Mouse (Mus musculus): ENCODE data around the gene Rfxap.
A peak's percentile ranks its signal among the peaks of the same experiment; 100 is the strongest.

Rfxap gene

GRCm38 (mm10) chr3:54807666-54808217 is at the start of gene Rfxap:
Gene Rfxap, minus strand, starts transcription at chr3:54807791.
- peak; percentile 97 for DNase-seq

GRCm38 (mm10) chr3:54835421-54835820 is 27.8 kb upstream of the Rfxap start:
- DNase-seq = no peak

- no peak for DNase-seq
Observed at GRCm38 (mm10) chr3:54832491-54832890, 24.9 kb upstream of the Rfxap start.

- DNase-seq = no peak
Observed at GRCm38 (mm10) chr3:54822526-54822925, 14.9 kb upstream of the Rfxap start.

GRCm38 (mm10) chr3:54815292-54815691 is 7.7 kb upstream of the Rfxap start:
- no peak for DNase-seq

- DNase-seq = no peak
Observed at GRCm38 (mm10) chr3:54814622-54815021, 7.0 kb upstream of the Rfxap start.

- no peak for DNase-seq
Observed at GRCm38 (mm10) chr3:54813418-54813988, 5.9 kb upstream of the Rfxap start.

GRCm38 (mm10) chr3:54811616-54812015 is 4.0 kb upstream of the Rfxap start:
- no peak for DNase-seq

- no peak for DNase-seq
Observed at GRCm38 (mm10) chr3:54809111-54809510, 1.5 kb upstream of the Rfxap start.

GRCm38 (mm10) chr3:54807061-54807661 is 430 bp downstream of the Rfxap start:
- no peak for DNase-seq

- no peak for DNase-seq
Observed at GRCm38 (mm10) chr3:54803713-54804112, 3.9 kb downstream of the Rfxap start.

GRCm38 (mm10) chr3:54797211-54797610 is 10.4 kb downstream of the Rfxap start:
- DNase-seq = peak; percentile 71

- DNase-seq = no peak
Observed at GRCm38 (mm10) chr3:54795806-54796205, 11.8 kb downstream of the Rfxap start.

- no peak for DNase-seq
Observed at GRCm38 (mm10) chr3:54795379-54795778, 12.2 kb downstream of the Rfxap start.

- no peak for DNase-seq
Observed at GRCm38 (mm10) chr3:54793762-54794161, 13.8 kb downstream of the Rfxap start.

- DNase-seq = no peak
Observed at GRCm38 (mm10) chr3:54791822-54792677, 15.5 kb downstream of the Rfxap start.

- DNase-seq = no peak
Observed at GRCm38 (mm10) chr3:54790601-54791000, 17.0 kb downstream of the Rfxap start.

GRCm38 (mm10) chr3:54775989-54776631 is 31.5 kb downstream of the Rfxap start:
- DNase-seq = no peak

GRCm38 (mm10) chr3:54773613-54774012 is 34.0 kb downstream of the Rfxap start:
- no peak for DNase-seq

GRCm38 (mm10) chr3:54769349-54770275 is 38.0 kb downstream of the Rfxap start:
- DNase-seq = no peak

- DNase-seq = no peak
Observed at GRCm38 (mm10) chr3:54768592-54768991, 39.0 kb downstream of the Rfxap start.

- no peak for DNase-seq
Observed at GRCm38 (mm10) chr3:54766811-54767210, 40.8 kb downstream of the Rfxap start.

All from cerebellum, adult 9-11 months (tissue).